Mouse (Mus musculus) ES-Bruce4 (cell line): ENCODE results near the gene Adgrg5.

Experiments
- CTCF ChIP-seq: IDR thresholded peaks from one replicate; pipeline ENCODE4 v1.8.1; 2011; ENCODE audit warnings: low read depth, low read length
- EP300 ChIP-seq: IDR thresholded peaks from 2 replicates; pipeline ENCODE4 v1.6.1; 2011; ENCODE audit warnings: low read depth, low read length; ENCODE audit not compliant: insufficient read depth

- TF ChIP-seq EP300 (no peak), CTCF (no peak)
Observed at GRCm38 (mm10) chr8:94916960-94917324, 6.6 kb upstream of the Adgrg5 start.
